Mouse (Mus musculus) olfactory bulb, adult 2 months (tissue): Measurements from ENCODE around the gene Samd4. TPM values are rescaled to one million over a fixed set of nuclear protein-coding genes. Genes with fewer than 3 reads are reported as not detected.
"Not testable (repeated sequence)": the region's sequence is repeated elsewhere in the genome, so short reads cannot be mapped to it uniquely, and the experiment has no call there.

Source experiments
- H3K27ac ChIP-seq: fragments of 200-500 bp; 2 replicates; pipeline ENCODE4 v1.5.1; 2012; ENCODE audit warnings: low read depth, low read length; ENCODE audit not compliant: insufficient read depth
- H3K4me1 ChIP-seq: fragments of 200-500 bp; 2 replicates; pipeline ENCODE4 v1.6.1; 2012; ENCODE audit warnings: low read length; ENCODE audit not compliant: control insufficient read depth, insufficient read depth
- H3K4me3 ChIP-seq: fragments of 200-500 bp; 2 replicates; pipeline ENCODE4 v1.5.1; 2012; ENCODE audit warnings: mild to moderate bottlenecking, low read depth, low read length, moderate library complexity; ENCODE audit not compliant: insufficient read depth
- CTCF ChIP-seq: fragments of 200-500 bp; IDR thresholded peaks from 2 replicates; pipeline ENCODE4 v1.5.1; 2012; ENCODE audit warnings: low read depth, mild to moderate bottlenecking, low read length, moderate library complexity; ENCODE audit not compliant: insufficient read depth
- POLR2A ChIP-seq: fragments of 200-500 bp; IDR thresholded peaks from 2 replicates; pipeline ENCODE4 v1.6.1; 2012; ENCODE audit warnings: mild to moderate bottlenecking, low read depth, low read length, moderate library complexity; ENCODE audit not compliant: insufficient read depth
- WGBS: fragments of 180-500 bp; shearing (Covaris S2); methylation state at CpG from one replicate; pipeline ENCODE4 v1.1.7; 2018; 5-methylcytosine and 5-hydroxymethylcytosine counted together
- polyA plus RNA-seq: library from polyadenylated mRNA; stranded (reverse); fragments of >200 nt; gene quantifications from 2 replicates; pipeline ENCODE4 v1.2.4, GENCODE M21; 2012; ENCODE audit warnings: low replicate concordance; ENCODE audit not compliant: missing spikeins, insufficient read depth, insufficient read length

Gene Samd4
- polyA plus RNA-seq, 1 experiment = not detected

GRCm38 (mm10) chr14:47091908-47092307 is 209.3 kb downstream of the Samd4 start:
- 96% methylated on average over 6 of the region's 6 CpGs for WGBS
- Histone ChIP-seq H3K4me1 (peaks cover 19% of the 10 kb centered on the region), H3K4me3 (no peak overlapping the region), H3K27ac (no peak overlapping the region)
- no peak for TF ChIP-seq POLR2A

- H3K27ac ChIP-seq = no peak overlapping the region
- 33% methylated on average over 16 of the region's 16 CpGs for WGBS
- no peak for TF ChIP-seq POLR2A
- TF ChIP-seq CTCF = no peak
- no peak overlapping the region for H3K4me3 ChIP-seq
- peaks cover 19% of the 10 kb centered on the region for H3K4me1 ChIP-seq
Measured at GRCm38 (mm10) chr14:47093355-47093792, 210.7 kb downstream of the Samd4 start.

GRCm38 (mm10) chr14:47095036-47095435 is 212.4 kb downstream of the Samd4 start:
- 100% methylated on average over 3 of the region's 3 CpGs for WGBS
- Histone ChIP-seq H3K4me1 (peaks cover 19% of the 10 kb centered on the region), H3K27ac (no peak overlapping the region), H3K4me3 (no peak overlapping the region)
- TF ChIP-seq POLR2A (no peak), CTCF (no peak)

- TF ChIP-seq CTCF (no peak), POLR2A (no peak)
- no peak overlapping the region for H3K27ac ChIP-seq
- H3K4me3 ChIP-seq = no peak overlapping the region
- H3K4me1 ChIP-seq = peaks cover 19% of the 10 kb centered on the region
- WGBS = 80% methylated on average over 5 of the region's 5 CpGs
Measured at GRCm38 (mm10) chr14:47096357-47096756, 213.7 kb downstream of the Samd4 start.

GRCm38 (mm10) chr14:47104246-47105173 is 221.9 kb downstream of the Samd4 start:
- TF ChIP-seq CTCF (no peak), POLR2A (no peak)
- 37% methylated on average over 19 of the region's 19 CpGs for WGBS
- peak overlapping the region; percentile 37 for H3K4me3 ChIP-seq
- H3K4me1 ChIP-seq = peaks cover 4% of the 10 kb centered on the region
- no peak overlapping the region for H3K27ac ChIP-seq

GRCm38 (mm10) chr14:47105174-47105557 is 222.5 kb downstream of the Samd4 start:
- TF ChIP-seq POLR2A (no peak), CTCF (no peak)
- H3K27ac ChIP-seq = no peak overlapping the region
- H3K4me3 ChIP-seq = no peak overlapping the region
- peaks cover 4% of the 10 kb centered on the region for H3K4me1 ChIP-seq
- 93% methylated on average over 3 of the region's 3 CpGs for WGBS

GRCm38 (mm10) chr14:47105755-47106154 is 223.1 kb downstream of the Samd4 start:
- H3K4me1 ChIP-seq = peaks cover 4% of the 10 kb centered on the region
- H3K4me3 ChIP-seq = no peak overlapping the region
- 97% methylated on average over 3 of the region's 3 CpGs for WGBS
- no peak for TF ChIP-seq CTCF
- no peak for TF ChIP-seq POLR2A
- H3K27ac ChIP-seq = no peak overlapping the region

GRCm38 (mm10) chr14:47107461-47107860 is 224.8 kb downstream of the Samd4 start:
- 88% methylated on average over 3 of the region's 3 CpGs for WGBS
- no peak overlapping the region for H3K27ac ChIP-seq
- TF ChIP-seq CTCF = no peak
- no peak for TF ChIP-seq POLR2A
- H3K4me3 ChIP-seq = no peak overlapping the region
- peaks cover 4% of the 10 kb centered on the region for H3K4me1 ChIP-seq

GRCm38 (mm10) chr14:47110391-47110790 is 227.7 kb downstream of the Samd4 start:
- H3K4me3 ChIP-seq, H3K27ac ChIP-seq, H3K4me1 ChIP-seq: not testable (repeated sequence)
- WGBS = 84% methylated on average over 7 of the region's 7 CpGs

GRCm38 (mm10) chr14:47111341-47111740 is 228.7 kb downstream of the Samd4 start:
- H3K27ac ChIP-seq = no peak overlapping the region
- H3K4me3 ChIP-seq = no peak overlapping the region
- no peaks in the 10 kb centered on the region for H3K4me1 ChIP-seq
- 61% methylated on average over 9 of the region's 9 CpGs for WGBS
- no peak for TF ChIP-seq CTCF
- TF ChIP-seq POLR2A = no peak
